Mouse (Mus musculus) heart, postnatal 36 days (tissue): ENCODE data around the gene Ssh2. TPM values are rescaled to one million over a fixed set of nuclear protein-coding genes. Genes with fewer than 3 reads are reported as not detected.
A peak's percentile ranks its signal among the peaks of the same experiment; 100 is the strongest.

Experiments
- DNase-seq, 2 experiments: peaks; one replicate each; pipeline ENCODE4 v3.0.0; 2021 to 2022
- intact Hi-C: fragments of 180-260 bp; cut with DNase I; formaldehyde crosslinking; loops from one replicate; pipeline ENCODE4 v1.15.1; 2025
- total RNA-seq, 2 experiments: library from RNA; stranded (reverse); gene quantifications; 2 replicates each; pipeline ENCODE4 v1.2.3; 2021

The Ssh2 gene
- total RNA-seq, 2 experiments from 2014 or later, result 78.2 to 96.2 TPM

- intact Hi-C loops, result loop anchor here (5.0 kb wide), 1 partner anchor 232 kb away; the partner anchor contains the start of gene Ssh2
- DNase-seq, result peak in 1 of 2 experiments; percentile 16
Measured at GRCm38 (mm10) chr11:77449224-77449623, 233.1 kb downstream of the Ssh2 start.

DNA sequence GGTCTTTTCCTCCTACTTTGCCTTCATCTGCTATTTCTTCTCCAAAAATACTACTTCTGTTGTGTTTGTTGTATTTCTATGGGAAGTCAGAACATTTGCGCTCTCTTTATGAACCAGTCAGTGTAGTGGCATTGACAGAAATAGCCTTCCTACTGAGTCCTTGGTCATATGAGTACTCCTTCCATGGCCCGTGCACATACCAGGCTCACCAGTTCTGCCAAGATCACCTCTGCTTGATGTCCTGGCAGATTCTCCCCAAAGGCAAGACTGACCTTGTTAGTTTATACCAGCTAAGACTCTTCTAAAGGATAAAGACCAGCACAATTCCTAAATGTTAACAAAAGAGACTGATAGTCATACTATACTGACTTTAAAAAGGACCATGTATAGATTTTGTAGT lies 235.6 kb downstream of the Ssh2 start:
- DNase-seq, result peak in 1 of 2 experiments; percentile 8
- intact Hi-C loops, result no loop called here

GRCm38 (mm10) chr11:77453388-77453787 lies 237.3 kb downstream of the Ssh2 start:
- DNase-seq, result no peak
- intact Hi-C loops, result no loop called here

DNA sequence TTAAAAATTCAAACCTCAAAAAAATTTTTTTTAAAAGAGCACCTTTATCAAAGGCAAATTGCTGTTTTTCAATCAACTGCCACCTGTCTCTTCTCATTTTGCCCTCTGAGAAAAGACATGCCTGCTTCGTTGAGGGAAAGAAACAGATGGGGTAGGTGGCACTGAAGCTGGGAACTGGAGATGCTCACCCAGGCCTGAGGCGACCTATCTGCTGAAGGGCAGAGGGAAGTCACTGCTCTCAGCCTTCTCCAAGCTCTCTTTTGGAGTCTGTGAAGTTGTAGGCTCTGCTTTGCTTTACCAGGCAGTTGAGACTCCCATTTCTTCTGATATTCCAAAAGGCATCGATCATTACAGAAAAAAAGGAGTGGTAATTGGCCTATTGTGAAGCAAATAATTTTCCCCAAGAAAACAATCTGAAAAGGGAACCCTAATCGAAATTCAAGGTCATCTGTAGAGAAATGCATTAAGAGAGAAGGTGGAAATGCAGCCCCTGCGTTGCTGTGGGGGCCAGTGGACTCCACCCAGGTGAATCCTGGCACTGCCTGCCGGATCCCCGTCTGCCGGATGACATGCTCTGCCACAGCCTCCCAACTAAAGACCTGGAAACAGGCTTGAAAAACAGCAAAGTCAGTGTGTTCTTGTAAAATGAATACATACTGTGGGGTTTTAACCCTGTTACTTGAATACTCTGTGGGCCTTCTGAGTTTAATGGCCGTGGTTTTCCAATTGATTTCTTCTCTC lies 239.9 kb downstream of the Ssh2 start:
- DNase-seq, result peak in 1 of 2 experiments; percentile 14
- intact Hi-C loops, result no loop called here

GRCm38 (mm10) chr11:77456866-77457265 lies 240.8 kb downstream of the Ssh2 start:
- DNase-seq, result peak; percentile 45 to 63
- intact Hi-C loops, result no loop called here

- intact Hi-C loops, result loop anchor here (10.0 kb wide), 1 partner anchor 357 kb away; no protein-coding TSS in a partner anchor
- DNase-seq, result no peak
Measured at GRCm38 (mm10) chr11:77461856-77462255, 245.8 kb downstream of the Ssh2 start.

GRCm38 (mm10) chr11:77462283-77463100 lies 246.4 kb downstream of the Ssh2 start, which contains the start of gene Coro6:
Gene Coro6 (plus strand): TSS chr11:77462411.
- peak; percentile 83 to 89 for DNase-seq
- intact Hi-C loops, result loop anchor here (10.0 kb wide), 1 partner anchor 358 kb away; no protein-coding TSS in a partner anchor

GRCm38 (mm10) chr11:77463101-77463445 lies 247.0 kb downstream of the Ssh2 start:
- intact Hi-C loops, result loop anchor here (10.0 kb wide), 1 partner anchor 358 kb away; no protein-coding TSS in a partner anchor
- DNase-seq, result no peak

DNA sequence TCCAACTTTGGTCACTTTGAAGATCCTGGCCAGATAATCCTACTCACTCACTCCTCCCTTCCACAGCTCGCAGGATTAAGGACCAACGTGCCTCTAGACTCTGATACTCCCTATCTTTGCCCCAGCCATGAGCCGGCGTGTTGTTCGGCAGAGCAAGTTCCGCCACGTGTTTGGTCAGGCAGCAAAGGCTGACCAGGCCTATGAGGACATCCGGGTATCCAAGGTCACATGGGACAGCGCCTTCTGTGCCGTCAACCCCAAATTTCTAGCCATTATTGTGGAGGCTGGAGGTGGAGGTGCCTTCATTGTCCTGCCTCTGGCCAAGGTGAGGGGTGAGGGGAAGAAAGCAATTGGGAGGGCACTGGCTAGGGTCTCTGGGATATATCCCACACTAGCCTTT lies 247.7 kb downstream of the Ssh2 start:
- intact Hi-C loops, result loop anchor here (10.0 kb wide), 1 partner anchor 359 kb away; no protein-coding TSS in a partner anchor

DNA sequence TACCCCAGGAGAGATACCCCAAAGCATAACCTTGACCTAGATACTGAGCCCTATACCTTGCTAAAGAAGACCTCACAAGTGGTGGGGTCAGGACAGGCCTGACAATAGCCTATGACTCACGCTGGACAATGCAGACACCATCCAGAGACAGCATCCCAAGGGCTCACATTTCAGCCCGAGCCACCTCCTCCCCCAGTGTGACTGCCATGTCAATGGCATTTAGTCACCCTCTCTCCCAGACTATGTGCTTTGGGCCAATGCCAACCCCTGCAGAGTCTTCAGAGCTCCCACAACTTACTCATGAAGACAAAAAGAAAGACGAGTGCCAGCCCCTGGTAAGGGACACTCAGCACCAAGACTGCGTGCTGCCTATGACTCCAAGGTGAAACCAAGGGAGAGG lies 248.6 kb downstream of the Ssh2 start:
- intact Hi-C loops, result loop anchor here (10.0 kb wide), 1 partner anchor 360 kb away; no protein-coding TSS in a partner anchor
- peak in 1 of 2 experiments; percentile 21 for DNase-seq

More for the DNA sequence above, 247.7 kb downstream of the Ssh2 start:
- DNase-seq, result peak in 1 of 2 experiments; percentile 18

GRCm38 (mm10) chr11:77465111-77465510 lies 249.0 kb downstream of the Ssh2 start:
- no peak for DNase-seq
- intact Hi-C loops, result loop anchor here (10.0 kb wide), 1 partner anchor 360 kb away; no protein-coding TSS in a partner anchor

GRCm38 (mm10) chr11:77466544-77466943 lies 250.5 kb downstream of the Ssh2 start:
- peak in 1 of 2 experiments; percentile 2 for DNase-seq
- intact Hi-C loops, result loop anchor here (10.0 kb wide), 1 partner anchor 362 kb away; no protein-coding TSS in a partner anchor

DNA sequence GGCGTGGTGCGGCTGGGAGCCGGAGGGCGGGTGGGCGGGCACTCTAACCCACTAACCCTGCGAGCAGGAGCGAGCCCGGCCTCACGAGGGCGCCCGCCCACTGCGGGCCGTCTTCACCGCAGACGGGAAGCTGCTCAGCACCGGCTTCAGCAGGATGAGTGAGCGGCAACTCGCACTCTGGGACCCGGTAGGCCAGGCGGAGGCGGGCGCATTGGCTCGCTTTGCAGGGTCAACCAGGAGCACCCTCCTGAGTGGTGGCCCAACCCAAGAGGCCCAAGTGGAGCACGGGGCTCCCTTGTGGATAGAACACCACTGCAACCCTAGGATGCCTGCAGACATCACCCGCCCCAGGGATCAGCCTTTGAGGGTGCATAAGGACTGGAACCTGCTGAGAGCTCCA lies 251.1 kb downstream of the Ssh2 start:
- DNase-seq, result peak; percentile 83
- intact Hi-C loops, result loop anchor here (1.0 to 10.0 kb wide), 2 partner anchors 150 to 362 kb away; no protein-coding TSS in a partner anchor

GRCm38 (mm10) chr11:77467784-77468183 lies 251.7 kb downstream of the Ssh2 start:
- intact Hi-C loops, result loop anchor here (1.0 to 10.0 kb wide), 2 partner anchors 150 to 363 kb away; no protein-coding TSS in a partner anchor
- peak; percentile 78 to 85 for DNase-seq

GRCm38 (mm10) chr11:77468397-77468796 lies 252.3 kb downstream of the Ssh2 start:
- no peak for DNase-seq
- intact Hi-C loops, result loop anchor here (10.0 kb wide), 1 partner anchor 364 kb away; no protein-coding TSS in a partner anchor

DNA sequence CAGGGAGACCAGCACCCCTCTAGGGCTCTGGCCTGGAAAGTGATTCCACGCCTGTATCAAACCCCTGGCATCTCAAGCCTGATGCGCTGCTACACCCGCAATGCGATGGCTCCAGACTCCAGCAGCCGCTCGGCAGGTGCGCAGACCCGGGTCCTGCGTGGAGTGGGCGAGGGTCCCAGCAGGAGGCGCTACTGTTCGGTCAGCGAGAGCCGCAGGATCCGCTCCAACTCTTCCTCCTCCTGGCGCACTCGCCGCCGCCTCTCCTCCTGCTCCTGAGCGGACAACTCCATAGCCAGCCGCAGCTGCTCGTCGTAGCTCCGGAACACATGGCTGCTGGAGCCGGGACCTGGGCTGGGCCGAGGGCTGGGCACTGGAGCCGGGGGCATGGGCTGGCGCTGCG lies 255.3 kb downstream of the Ssh2 start:
- no peak for DNase-seq
- intact Hi-C loops, result no loop called here

GRCm38 (mm10) chr11:77472775-77473174 lies 256.7 kb downstream of the Ssh2 start:
- DNase-seq, result no peak
- intact Hi-C loops, result no loop called here

DNA sequence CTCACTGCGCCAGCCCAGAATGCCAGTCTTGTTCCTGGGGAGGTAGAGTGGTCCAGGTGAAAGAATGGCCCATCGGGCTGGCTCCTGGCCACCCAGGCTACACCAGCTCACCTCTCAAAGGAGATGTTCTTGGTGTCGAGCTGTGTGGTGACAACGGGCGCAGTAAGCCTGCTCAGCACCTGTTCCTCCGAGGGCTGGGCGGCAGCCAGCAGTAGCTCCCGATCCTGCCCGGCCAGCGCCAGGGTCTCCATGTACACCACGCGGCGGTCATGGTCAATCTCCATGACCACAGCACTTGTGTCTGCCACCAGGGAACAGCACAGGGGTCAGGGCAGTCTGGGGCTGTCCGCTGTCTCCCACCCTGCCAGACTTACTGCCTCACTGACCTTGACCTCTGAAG lies 260.1 kb downstream of the Ssh2 start:
- DNase-seq, result no peak
- intact Hi-C loops, result no loop called here

DNA sequence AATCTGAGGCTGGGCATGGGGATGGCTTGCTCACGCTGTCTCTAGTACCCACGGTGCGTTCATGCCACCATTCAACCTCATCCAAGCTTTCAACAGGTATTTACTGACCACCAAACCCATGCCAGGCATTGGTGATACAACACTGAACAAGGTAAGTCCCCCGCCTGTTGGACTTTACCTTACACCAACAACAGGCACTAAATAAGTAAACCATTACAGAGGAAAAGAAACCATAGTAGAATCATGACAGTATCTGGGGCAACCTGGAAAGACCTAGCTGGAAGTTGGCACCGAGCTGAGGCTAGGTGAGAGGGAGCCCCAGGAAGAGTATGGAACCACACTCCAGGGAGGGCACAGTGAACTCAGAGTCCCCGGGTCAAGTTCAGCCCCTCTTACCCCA lies 260.8 kb downstream of the Ssh2 start:
- DNase-seq, result no peak
- intact Hi-C loops, result no loop called here

DNA sequence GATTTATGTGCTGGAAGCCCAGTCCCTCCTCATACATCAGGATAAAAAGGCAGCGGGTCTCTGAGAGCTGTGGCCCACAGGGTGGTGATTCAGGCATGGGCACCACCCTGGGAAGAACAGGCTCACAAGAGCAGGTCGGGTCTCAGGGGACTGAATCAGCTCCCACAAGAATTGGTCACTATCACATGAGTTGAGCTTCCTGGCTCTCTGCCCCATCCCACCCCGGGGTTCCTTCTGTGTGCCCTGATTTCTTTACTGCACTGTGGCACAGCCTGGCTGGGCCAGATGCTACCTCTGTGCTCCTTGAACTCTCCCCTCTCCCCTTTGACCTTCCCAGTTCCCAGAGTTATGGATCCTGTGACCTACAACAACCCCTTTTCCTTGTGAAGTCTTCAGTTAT lies 267.0 kb downstream of the Ssh2 start:
- intact Hi-C loops, result no loop called here
- DNase-seq, result no peak
